In the genomic region with DNA sequence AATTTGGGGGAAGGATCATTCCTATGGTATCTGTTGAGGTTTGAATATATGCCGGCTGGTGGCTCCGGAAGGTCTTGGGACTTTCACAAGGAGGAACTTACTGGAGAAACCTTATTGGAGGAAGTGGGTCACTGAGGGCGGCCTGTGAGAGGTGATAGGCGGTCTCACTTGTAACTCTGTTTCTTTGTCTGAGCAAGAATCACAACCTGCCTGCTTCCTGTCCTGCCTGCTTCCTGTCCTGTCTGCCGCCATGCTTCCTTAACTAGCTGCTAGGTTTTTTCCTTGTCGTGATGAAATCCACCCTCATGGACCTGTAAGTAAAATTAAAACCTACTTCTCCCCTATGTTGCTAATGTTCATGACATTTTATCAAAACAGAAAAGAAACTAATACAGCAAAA, we compare ENCODE assay signal across 1 mouse cellular context.
TF ChIP-seq lines count a peak whose summit lies in the region.

No protein-coding gene starts in this region.

TF ChIP-seq in CH12.LX, 34 proteins besides CTCF, POLR2A, EP300 and RAD21 (continued from another document):
- TF ChIP-seq NRF1 (IDR thresholded peaks at IDR 0.05; ENCODE audit: low read depth, low read length) (0 out of 2 replicates have a peak, but pooled peaks have one; percentile 32), USF2 (conservative IDR thresholded peaks at IDR 0.05; ENCODE audit: low read depth, low read length) (no peak), TBP (conservative IDR thresholded peaks at IDR 0.05; ENCODE audit: low read depth, low read length) (peak; percentile 92; the same call in 1 of the 2 replicates), MEF2A (IDR thresholded peaks at IDR 0.05; ENCODE audit: borderline replicate concordance, low read depth, low read length) (peak; percentile 28; the same call in 1 of the 2 replicates), USF1 (IDR thresholded peaks at IDR 0.05; ENCODE audit: low read depth, low read length) (no peak), KAT2A (IDR thresholded peaks at IDR 0.05; ENCODE audit: insufficient replicate concordance, low read length) (0 out of 2 replicates have a peak, but pooled peaks have one; percentile 40), BHLHE40 (IDR thresholded peaks at IDR 0.05; ENCODE audit: low read depth, low read length) (no peak)
TF ChIP-seq in CH12.LX: peak in this region for 18.
